Mouse (Mus musculus): ENCODE data around the gene Myo1e. TPM values are rescaled to one million over a fixed set of nuclear protein-coding genes. Genes with fewer than 3 reads are reported as not detected.

Myo1e gene
- polyA plus RNA-seq, 1 experiment: 86.6 TPM

DNA sequence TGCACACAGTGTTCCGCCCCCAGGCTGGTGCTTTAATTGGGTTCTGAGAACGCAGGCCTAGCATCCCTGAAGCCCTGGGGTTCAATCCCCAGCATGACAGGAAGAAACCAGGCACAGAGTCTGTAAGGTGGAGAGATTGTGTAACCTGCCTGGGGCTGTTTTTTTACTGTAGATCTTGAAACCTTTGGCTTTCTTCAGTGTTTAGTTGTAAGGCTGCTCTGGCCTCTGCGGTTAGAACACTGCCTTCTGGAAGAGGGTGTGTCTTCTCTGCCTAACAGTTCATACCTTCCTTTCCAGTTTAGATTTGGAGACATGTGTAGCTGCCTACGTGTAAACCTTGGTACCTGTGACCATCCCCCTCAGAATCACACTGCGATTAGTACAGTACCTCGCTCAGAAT is 67.3 kb downstream of the Myo1e start:
- H3K27ac ChIP-seq (ENCODE audit: insufficient read depth, low read depth, low read length): no peak overlapping the region
- TF ChIP-seq POLR2A (IDR thresholded peaks at IDR 0.05; ENCODE audit: borderline replicate concordance, low read depth, low read length) (no peak), CTCF (IDR thresholded peaks at IDR 0.05; ENCODE audit: low read depth, low read length) (no peak)
- peaks cover 10% of the 10 kb centered on the region for H3K4me1 ChIP-seq (ENCODE audit: control insufficient read depth, insufficient read depth, low read length)
- no peak overlapping the region for H3K4me3 ChIP-seq (ENCODE audit: insufficient read depth, low read length)

DNA sequence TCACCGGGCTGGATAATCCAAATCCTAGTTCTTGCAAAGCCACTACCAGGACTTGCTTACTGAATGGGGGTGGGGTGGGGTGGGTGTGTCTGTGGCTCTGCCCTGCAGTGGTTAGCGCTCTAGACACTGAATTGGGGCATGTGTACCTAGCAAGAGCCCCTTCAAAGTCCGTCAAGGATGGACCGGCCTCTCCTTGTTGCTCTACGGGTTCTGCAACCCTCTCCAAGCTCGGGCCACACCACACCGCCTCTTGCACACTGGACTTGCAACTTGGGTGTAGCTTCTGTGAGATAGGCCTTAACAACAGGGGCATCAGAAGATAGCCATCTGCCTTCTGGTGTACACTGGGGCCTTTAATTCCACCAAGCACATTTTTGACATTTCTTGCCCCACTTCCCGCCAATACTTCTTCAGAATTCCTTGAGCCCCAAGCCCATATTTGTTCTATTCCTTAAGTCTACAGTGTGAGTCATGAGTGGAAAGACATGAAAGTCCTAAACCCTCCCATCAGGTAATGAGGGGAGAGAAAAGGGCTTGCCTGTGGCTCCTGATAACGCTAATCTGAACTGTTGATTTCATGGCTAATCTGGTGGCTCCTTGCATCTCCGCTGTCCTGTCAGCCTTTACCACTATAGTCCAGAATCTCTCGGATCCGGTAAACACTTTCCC is 67.9 kb downstream of the Myo1e start:
- H3K4me3 ChIP-seq (ENCODE audit: insufficient read depth, low read length): no peak overlapping the region
- no peak overlapping the region for H3K27ac ChIP-seq (ENCODE audit: insufficient read depth, low read depth, low read length)
- TF ChIP-seq POLR2A (IDR thresholded peaks at IDR 0.05; ENCODE audit: borderline replicate concordance, low read depth, low read length) (no peak), CTCF (IDR thresholded peaks at IDR 0.05; ENCODE audit: low read depth, low read length) (no peak)
- H3K4me1 ChIP-seq (ENCODE audit: control insufficient read depth, insufficient read depth, low read length): peaks cover 10% of the 10 kb centered on the region

GRCm38 (mm10) chr9:70277076-70277475 is 69.9 kb downstream of the Myo1e start:
- H3K4me1 ChIP-seq (ENCODE audit: control insufficient read depth, insufficient read depth, low read length): peaks cover 14% of the 10 kb centered on the region
- TF ChIP-seq CTCF (IDR thresholded peaks at IDR 0.05; ENCODE audit: low read depth, low read length) (no peak), POLR2A (IDR thresholded peaks at IDR 0.05; ENCODE audit: borderline replicate concordance, low read depth, low read length) (no peak)
- H3K27ac ChIP-seq (ENCODE audit: insufficient read depth, low read depth, low read length): no peak overlapping the region
- no peak overlapping the region for H3K4me3 ChIP-seq (ENCODE audit: insufficient read depth, low read length)

GRCm38 (mm10) chr9:70277529-70277982 is 70.4 kb downstream of the Myo1e start:
- H3K27ac ChIP-seq (ENCODE audit: insufficient read depth, low read depth, low read length): no peak overlapping the region
- H3K4me1 ChIP-seq (ENCODE audit: control insufficient read depth, insufficient read depth, low read length): peaks cover 17% of the 10 kb centered on the region
- H3K4me3 ChIP-seq (ENCODE audit: insufficient read depth, low read length): no peak overlapping the region

DNA sequence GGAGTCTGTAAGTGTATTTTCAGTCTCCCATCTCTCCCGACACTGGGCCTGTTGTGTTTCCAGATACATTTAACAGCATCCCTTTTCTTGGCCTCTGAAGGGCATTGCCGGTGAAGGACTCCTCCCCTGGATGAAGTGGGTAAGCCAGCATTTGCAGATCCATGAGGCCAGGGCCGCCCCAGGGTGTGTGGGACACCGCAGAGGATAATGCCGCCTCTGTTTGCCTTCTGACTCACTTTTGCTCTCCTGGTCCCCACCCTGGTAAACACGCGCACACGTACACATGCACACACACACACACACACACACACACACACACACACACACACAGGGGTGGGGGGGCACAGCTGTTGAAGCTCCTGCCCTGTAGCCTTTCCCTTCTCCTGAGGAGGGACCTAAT is 74.3 kb downstream of the Myo1e start:
- no peak overlapping the region for H3K4me3 ChIP-seq (ENCODE audit: insufficient read depth, low read length)
- no peak for TF ChIP-seq POLR2A (IDR thresholded peaks at IDR 0.05; ENCODE audit: borderline replicate concordance, low read depth, low read length)
- H3K27ac ChIP-seq (ENCODE audit: insufficient read depth, low read depth, low read length): peak overlapping the region; percentile 10; the same call in 1 of the 2 replicates
- H3K4me1 ChIP-seq (ENCODE audit: control insufficient read depth, insufficient read depth, low read length): peaks cover 39% of the 10 kb centered on the region

More at GRCm38 (mm10) chr9:70277529-70277982, 70.4 kb downstream of the Myo1e start:
- TF ChIP-seq CTCF (IDR thresholded peaks at IDR 0.05; ENCODE audit: low read depth, low read length): no peak
- no peak for TF ChIP-seq POLR2A (IDR thresholded peaks at IDR 0.05; ENCODE audit: borderline replicate concordance, low read depth, low read length)

DNA sequence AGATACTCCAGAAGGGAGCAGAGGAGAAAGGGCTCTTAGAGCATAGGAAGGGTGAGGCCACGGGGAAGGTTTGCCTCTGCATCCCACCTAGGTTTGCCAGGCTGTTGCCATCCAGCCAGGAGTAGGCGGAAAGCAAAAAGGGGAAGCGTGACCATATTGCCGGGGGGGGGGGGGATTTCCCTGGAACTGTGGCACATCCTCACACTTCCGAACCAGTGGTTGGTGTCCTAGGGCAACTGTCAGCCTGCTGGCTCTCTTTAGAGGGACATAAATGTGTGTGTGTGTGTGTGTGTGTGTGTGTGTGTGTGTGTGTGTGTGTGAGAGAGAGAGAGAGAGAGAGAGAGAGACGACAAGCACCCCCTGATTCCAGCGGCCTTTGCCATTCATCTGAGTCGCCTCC is 75.0 kb downstream of the Myo1e start:
- H3K4me3 ChIP-seq (ENCODE audit: insufficient read depth, low read length): no peak overlapping the region
- H3K4me1 ChIP-seq (ENCODE audit: control insufficient read depth, insufficient read depth, low read length): peaks cover 37% of the 10 kb centered on the region
- TF ChIP-seq CTCF (IDR thresholded peaks at IDR 0.05; ENCODE audit: low read depth, low read length): no peak
- TF ChIP-seq POLR2A (IDR thresholded peaks at IDR 0.05; ENCODE audit: borderline replicate concordance, low read depth, low read length): no peak
- peak overlapping the region; percentile 51 for H3K27ac ChIP-seq (ENCODE audit: insufficient read depth, low read depth, low read length)

DNA sequence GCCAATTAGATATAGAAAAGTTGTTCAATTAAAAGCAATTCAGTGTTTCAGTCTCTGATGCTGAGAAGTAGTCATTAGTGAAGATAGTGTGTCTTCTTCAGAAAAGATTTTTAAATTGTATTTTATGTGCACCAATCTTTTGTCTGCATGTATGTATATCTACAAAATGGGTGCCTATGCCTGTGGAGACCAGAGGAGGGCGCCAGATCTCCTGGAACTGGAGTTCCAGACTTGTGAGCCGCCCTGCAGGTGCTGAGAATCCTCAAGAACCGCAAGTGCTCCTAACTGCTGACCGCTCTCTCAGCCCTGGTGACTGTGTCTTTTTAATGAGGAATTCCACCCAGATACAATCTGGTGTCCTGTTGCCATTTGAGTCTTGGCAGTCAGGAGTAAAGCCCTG is 76.0 kb downstream of the Myo1e start:
- peak; percentile 56 for TF ChIP-seq CTCF (IDR thresholded peaks at IDR 0.05; ENCODE audit: low read depth, low read length)
- TF ChIP-seq POLR2A (IDR thresholded peaks at IDR 0.05; ENCODE audit: borderline replicate concordance, low read depth, low read length): no peak
- Histone ChIP-seq H3K4me1 (ENCODE audit: control insufficient read depth, insufficient read depth, low read length) (peaks cover 37% of the 10 kb centered on the region), H3K27ac (ENCODE audit: insufficient read depth, low read depth, low read length) (no peak overlapping the region), H3K4me3 (ENCODE audit: insufficient read depth, low read length) (no peak overlapping the region)

DNA sequence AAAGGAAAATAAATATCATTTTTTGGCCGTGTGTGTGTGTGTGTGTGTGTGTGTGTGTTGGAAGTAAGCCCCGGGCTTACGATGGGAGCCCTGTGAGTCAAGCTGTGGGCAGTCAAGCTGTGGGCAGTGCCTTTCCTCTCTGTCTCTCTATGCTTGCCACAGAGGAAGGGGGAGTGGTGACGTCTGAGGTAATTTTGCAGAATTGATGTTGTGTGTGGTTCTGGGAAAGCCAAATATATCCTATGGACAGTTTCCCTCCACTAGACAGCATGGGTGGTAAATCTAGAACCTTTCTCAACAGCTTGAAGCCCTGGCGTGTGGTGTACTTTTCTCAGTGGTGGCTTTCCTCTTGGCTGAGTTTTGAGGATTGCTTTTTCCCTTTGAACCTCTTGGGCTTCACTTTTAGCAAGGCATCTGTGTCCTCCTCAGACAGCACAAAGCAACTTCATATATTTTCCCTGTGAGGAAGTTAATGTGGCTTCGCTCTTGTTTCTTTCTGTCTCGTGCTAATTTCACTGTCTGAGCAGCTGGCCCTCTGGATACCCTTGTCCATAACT is 77.5 kb downstream of the Myo1e start:
- no peak for TF ChIP-seq CTCF (IDR thresholded peaks at IDR 0.05; ENCODE audit: low read depth, low read length)
- no peak for TF ChIP-seq POLR2A (IDR thresholded peaks at IDR 0.05; ENCODE audit: borderline replicate concordance, low read depth, low read length)
- no peak overlapping the region for H3K4me3 ChIP-seq (ENCODE audit: insufficient read depth, low read length)
- peak overlapping the region; percentile 81 for H3K27ac ChIP-seq (ENCODE audit: insufficient read depth, low read depth, low read length)
- H3K4me1 ChIP-seq (ENCODE audit: control insufficient read depth, insufficient read depth, low read length): peaks cover 37% of the 10 kb centered on the region

GRCm38 (mm10) chr9:70290785-70291184 is 83.6 kb downstream of the Myo1e start:
- peaks cover 13% of the 10 kb centered on the region for H3K4me1 ChIP-seq (ENCODE audit: control insufficient read depth, insufficient read depth, low read length)
- no peak for TF ChIP-seq CTCF (IDR thresholded peaks at IDR 0.05; ENCODE audit: low read depth, low read length)
- no peak for TF ChIP-seq POLR2A (IDR thresholded peaks at IDR 0.05; ENCODE audit: borderline replicate concordance, low read depth, low read length)
- H3K4me3 ChIP-seq (ENCODE audit: insufficient read depth, low read length): no peak overlapping the region
- H3K27ac ChIP-seq (ENCODE audit: insufficient read depth, low read depth, low read length): no peak overlapping the region

- Histone ChIP-seq H3K4me1 (ENCODE audit: control insufficient read depth, insufficient read depth, low read length) (peaks cover 7% of the 10 kb centered on the region), H3K4me3 (ENCODE audit: insufficient read depth, low read length) (no peak overlapping the region), H3K27ac (ENCODE audit: insufficient read depth, low read depth, low read length) (no peak overlapping the region)
- TF ChIP-seq CTCF (IDR thresholded peaks at IDR 0.05; ENCODE audit: low read depth, low read length) (no peak), POLR2A (IDR thresholded peaks at IDR 0.05; ENCODE audit: borderline replicate concordance, low read depth, low read length) (no peak)
These were observed 89.8 kb downstream of the Myo1e start for GRCm38 (mm10) chr9:70296916-70297315.

Measured in bone marrow macrophage, adult 2 months (primary cell).